Mouse (Mus musculus): Measurements from ENCODE around the gene Cdrt4.

Gene Cdrt4

DNA sequence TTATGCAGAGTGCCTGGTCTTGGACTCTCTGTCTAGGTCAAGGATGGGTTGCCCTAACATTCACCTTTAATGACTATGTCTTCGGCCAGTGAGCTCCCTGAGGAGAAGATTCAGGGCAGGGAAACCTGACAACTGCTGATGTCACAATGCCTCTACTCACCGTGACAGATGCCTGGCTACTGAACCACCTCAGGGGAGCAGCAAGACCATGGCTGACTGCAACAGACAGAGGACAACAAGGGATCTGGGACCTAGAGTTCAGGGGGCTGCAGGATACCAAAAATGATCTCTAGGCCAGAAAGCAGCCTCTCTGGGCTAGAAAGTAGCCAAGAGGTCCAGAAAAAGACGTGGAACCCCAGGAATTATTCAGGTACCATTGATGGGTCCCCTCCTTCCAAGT is at the start of gene Cdrt4:
Cdrt4 (plus strand) TSS at position 182 of the 400 bp plus-strand sequence.
- DNase-seq (ENCODE audit: extremely low read depth, low read depth): no peak

GRCm38 (mm10) chr11:62901699-62902323 is 49.2 kb upstream of the Cdrt4 start:
- DNase-seq (ENCODE audit: extremely low read depth, low read depth): peak; percentile 49

- no peak for DNase-seq (ENCODE audit: extremely low read depth, low read depth)
These were observed 47.0 kb upstream of the Cdrt4 start for GRCm38 (mm10) chr11:62903871-62904495.

- peak; percentile 45 for DNase-seq (ENCODE audit: extremely low read depth, low read depth)
These were observed 41.2 kb upstream of the Cdrt4 start for GRCm38 (mm10) chr11:62909720-62910306.

DNA sequence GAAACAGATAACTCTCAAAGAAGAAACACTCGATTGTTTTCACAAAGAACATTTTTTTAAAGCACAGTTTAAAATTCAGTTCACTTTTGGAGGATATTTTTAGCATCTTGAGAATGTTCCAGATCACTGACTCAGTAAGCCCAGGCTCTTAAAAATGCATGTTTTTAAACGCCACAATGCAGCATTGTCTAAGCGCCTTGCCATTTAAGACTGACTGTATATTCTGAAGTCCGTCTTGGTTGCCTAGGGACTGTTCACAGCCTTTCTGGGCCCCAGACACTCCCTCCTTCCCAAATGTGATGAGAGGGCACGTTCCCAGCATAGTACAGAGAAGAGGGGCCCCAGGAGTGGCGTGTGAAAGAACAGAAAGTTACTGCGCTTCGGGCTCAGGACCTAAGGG is 39.6 kb upstream of the Cdrt4 start:
- DNase-seq (ENCODE audit: extremely low read depth, low read depth): no peak

DNA sequence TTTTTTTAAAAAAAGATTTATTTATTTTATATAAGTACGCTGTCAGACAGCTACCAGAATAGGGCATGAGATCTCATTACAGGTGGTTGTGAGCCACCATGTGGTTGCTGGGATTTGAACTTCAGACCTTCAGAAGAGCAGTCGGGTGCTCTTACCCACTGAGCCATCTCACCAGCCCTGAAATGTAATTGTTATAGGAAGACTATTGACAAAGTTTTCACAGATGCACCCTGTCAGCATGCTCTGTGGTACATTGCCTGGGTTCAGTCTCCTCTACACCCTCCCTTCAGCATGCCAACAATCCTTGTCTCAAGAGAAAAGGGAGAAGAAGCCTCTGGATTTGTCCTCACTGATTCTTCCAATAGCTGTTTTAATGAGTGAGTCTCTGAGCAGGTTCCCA is 37.9 kb upstream of the Cdrt4 start:
- no peak for DNase-seq (ENCODE audit: extremely low read depth, low read depth)

- no peak for DNase-seq (ENCODE audit: extremely low read depth, low read depth)
These were observed 36.5 kb upstream of the Cdrt4 start for GRCm38 (mm10) chr11:62914532-62914931.

DNA sequence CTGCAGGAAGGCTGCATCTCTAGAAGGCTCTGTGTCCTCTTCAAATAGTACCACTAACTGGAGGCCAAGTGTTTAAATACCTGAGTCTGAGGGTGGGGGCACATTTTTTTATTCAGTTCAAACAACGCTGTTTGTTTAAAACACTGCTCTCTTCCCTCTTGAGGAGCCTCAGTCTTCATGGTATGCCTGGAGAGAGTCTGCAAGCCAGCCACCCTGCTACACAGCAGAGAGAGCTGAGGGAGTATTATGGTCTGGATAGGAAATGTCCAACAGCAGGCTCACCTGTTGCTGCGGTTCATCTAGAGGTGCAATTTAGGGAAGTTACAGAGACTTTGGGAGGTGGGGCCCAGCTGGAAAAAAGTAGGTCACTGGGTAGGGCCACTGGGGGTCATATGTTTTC is 35.5 kb upstream of the Cdrt4 start:
- DNase-seq (ENCODE audit: extremely low read depth, low read depth): no peak

DNA sequence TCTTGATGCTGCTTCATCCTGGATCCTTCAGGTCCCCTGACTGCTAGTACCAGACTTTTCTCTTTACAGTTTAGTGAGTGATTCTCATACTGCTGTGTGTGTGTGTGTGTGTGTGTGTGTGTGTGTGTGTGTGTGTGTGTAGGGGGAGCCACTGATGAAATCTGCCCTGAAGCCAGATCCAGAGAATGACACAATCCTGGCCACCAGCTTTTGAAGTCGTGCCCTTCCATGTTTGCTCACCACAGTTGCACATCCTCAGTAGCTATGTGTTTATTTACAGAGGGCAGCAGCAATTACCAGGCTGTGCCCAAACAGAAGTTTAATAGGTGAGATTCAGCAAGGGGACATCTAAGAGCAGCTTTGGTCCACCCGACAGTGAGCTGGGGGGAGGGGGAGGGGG is 34.2 kb upstream of the Cdrt4 start:
- no peak for DNase-seq (ENCODE audit: extremely low read depth, low read depth)

GRCm38 (mm10) chr11:62919946-62920742 is 30.8 kb upstream of the Cdrt4 start:
- DNase-seq (ENCODE audit: extremely low read depth, low read depth): no peak

DNA sequence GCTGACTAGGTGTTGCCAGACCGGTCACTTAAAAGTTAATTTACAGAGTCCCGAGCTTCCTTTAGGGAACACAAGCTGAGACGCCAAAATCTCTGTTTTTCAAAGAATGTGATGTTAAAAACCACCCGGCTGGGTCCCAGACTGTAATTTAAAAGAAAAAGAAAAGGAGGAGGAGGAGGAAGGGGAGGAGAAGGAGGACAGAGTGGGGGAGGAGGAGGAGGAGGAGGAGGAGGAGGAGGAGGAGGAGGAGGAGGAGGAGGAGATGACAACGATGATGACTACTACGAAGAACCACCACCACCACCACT is 30.3 kb upstream of the Cdrt4 start:
- DNase-seq (ENCODE audit: extremely low read depth, low read depth): no peak

DNA sequence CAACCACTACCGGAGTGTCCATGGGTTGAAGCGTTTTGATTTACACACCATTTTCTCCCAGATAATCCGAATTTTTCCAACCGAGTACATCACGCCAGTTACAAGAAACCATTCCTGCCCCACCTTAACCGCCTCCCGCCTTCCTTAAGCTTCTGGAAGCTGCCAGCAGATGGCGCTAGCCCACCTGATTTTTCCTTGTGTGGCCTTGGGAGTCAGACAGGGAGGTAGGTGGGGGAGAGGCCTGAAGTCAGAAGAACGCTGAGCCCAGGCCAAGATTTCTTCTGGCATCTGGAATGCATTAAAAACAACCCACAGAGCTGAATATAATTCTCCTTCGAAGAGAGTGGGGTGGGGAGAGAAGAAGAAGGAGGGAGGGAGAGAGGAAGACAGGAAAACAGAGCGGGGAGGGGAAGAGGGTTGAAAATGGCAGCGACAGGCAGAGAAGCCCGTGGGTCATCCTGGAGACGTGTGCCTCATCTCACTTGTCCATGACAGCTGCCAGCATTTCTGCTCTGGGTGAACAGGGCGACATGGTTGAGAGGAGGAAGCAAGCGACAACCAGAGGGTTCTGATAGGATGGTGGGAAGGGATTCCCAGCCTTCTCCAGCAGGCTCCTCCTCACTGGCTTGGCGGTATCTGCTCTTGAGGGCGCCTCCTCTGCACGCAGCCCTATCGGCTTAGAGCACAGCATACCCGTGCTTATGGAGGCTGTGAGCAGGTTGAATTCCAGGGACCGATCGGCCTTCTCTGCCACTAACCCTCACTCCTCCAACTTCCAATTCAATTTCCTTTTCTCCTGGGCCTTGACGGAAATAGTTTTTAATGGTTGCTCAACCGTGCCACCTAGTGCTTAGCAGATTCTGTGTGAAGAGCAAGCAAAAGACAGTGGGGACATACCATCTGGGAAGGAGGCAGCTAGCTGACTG is 29.7 kb upstream of the Cdrt4 start:
- no peak for DNase-seq (ENCODE audit: extremely low read depth, low read depth)

- DNase-seq (ENCODE audit: extremely low read depth, low read depth): no peak
These were observed 26.8 kb upstream of the Cdrt4 start for GRCm38 (mm10) chr11:62924091-62924761.

- peak; percentile 90 for DNase-seq (ENCODE audit: extremely low read depth, low read depth)
These were observed 21.2 kb upstream of the Cdrt4 start for GRCm38 (mm10) chr11:62929799-62930198.

GRCm38 (mm10) chr11:62930574-62930973 is 20.4 kb upstream of the Cdrt4 start:
- DNase-seq (ENCODE audit: extremely low read depth, low read depth): no peak

DNA sequence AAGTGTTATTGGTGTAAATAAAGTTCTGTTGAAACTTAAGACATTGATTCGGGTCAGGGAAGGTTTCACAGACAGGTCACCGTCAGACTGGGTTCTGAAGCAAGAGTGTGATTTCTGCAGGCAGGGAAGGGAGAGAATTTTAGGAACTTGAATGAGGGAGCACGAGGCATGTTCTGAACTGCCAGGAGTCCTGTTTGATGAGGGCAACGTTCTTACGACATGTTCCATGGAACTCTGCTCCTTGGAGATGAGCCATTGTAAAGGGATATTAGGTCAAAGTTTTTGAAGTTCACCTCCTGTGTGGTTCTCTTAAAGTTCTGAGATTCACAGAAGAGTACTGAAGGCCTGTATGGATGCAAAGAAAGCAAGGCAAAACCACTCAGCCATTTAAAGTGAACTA is 19.9 kb upstream of the Cdrt4 start:
- no peak for DNase-seq (ENCODE audit: extremely low read depth, low read depth)

- DNase-seq (ENCODE audit: extremely low read depth, low read depth): no peak
These were observed 17.9 kb upstream of the Cdrt4 start for GRCm38 (mm10) chr11:62933099-62933498.

- no peak for DNase-seq (ENCODE audit: extremely low read depth, low read depth)
These were observed 16.0 kb upstream of the Cdrt4 start for GRCm38 (mm10) chr11:62934795-62935514.

DNA sequence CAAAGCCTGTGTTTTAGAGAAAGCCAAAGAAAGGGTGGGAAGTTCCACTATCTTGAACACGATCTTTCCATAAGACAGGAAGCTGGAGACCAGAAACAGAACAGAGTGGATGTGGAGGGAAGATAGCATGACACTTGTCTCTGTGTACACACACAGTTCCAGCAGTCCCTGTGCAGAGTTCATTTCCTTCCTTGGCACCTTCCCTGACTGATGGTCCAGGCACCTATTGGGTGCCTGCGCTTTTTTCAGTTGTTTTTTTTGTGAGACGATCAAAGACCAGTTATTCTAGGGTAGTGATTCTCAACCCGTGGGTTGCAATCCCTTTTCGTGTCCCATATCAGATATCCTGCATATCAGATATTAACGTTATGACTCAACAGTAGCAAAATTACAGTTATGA is 13.0 kb upstream of the Cdrt4 start:
- DNase-seq (ENCODE audit: extremely low read depth, low read depth): no peak

- DNase-seq (ENCODE audit: extremely low read depth, low read depth): no peak
These were observed 12.1 kb upstream of the Cdrt4 start for GRCm38 (mm10) chr11:62938921-62939320.

Measured in MEL-GATA-1-ER (cell line).